Mouse (Mus musculus) MEL (cell line): ENCODE measurements around the gene Alg9. TPM values are rescaled to one million over a fixed set of nuclear protein-coding genes. Genes with fewer than 3 reads are reported as not detected.

Experiments used
- DNase-seq: peaks from one replicate; pipeline ENCODE4 v3.0.0; 2011; ENCODE audit warnings: low read depth, low spot score
- H3K27ac ChIP-seq: 2 replicates; pipeline ENCODE4 v1.5.1; 2012; ENCODE audit warnings: low read depth, mild to moderate bottlenecking, control low read depth, low read length, moderate library complexity; ENCODE audit not compliant: control insufficient read depth
- H3K27me3 ChIP-seq, 2 experiments: fragments of 150-350 bp in 1 of 2; sonication (generic) in 1 of 2; 2 replicates each; pipeline ENCODE4 v1.6.1; 2012; ENCODE audit warnings: low read length in 2 of 2, mild to moderate bottlenecking in 2 of 2, improper control_type of control experiment in 1 of 2, moderate library complexity in 1 of 2; ENCODE audit not compliant: insufficient read depth in 2 of 2, control insufficient read depth in 1 of 2
- H3K36me3 ChIP-seq, 2 experiments: 2 replicates each; pipeline ENCODE4 v1.6.1; 2012 to 2014; ENCODE audit warnings: low read length in 2 of 2, improper control_type of control experiment in 1 of 2, inconsistent platforms in 1 of 2, mild to moderate bottlenecking in 1 of 2; ENCODE audit not compliant: insufficient read depth in 2 of 2, control insufficient read depth in 1 of 2
- H3K4me1 ChIP-seq, 2 experiments: fragments of 150-350 bp in 1 of 2; sonication (generic) in 1 of 2; 2 replicates each; pipeline ENCODE4 v1.6.1; 2012; ENCODE audit warnings: low read length in 2 of 2, improper control_type of control experiment in 1 of 2, mild to moderate bottlenecking in 1 of 2; ENCODE audit not compliant: insufficient read depth in 2 of 2, control insufficient read depth in 1 of 2
- H3K4me3 ChIP-seq, 2 experiments: fragments of 150-350 bp in 1 of 2; sonication (generic) in 1 of 2; 2 replicates each; pipeline ENCODE4 v1.5.1; 2012; ENCODE audit warnings: low read depth in 2 of 2, low read length in 2 of 2, mild to moderate bottlenecking in 2 of 2, moderate library complexity in 2 of 2, control low read depth in 1 of 2, improper control_type of control experiment in 1 of 2; ENCODE audit not compliant: control insufficient read depth in 1 of 2, insufficient read depth in 1 of 2
- H3K79me2 ChIP-seq: 2 replicates; pipeline ENCODE4 v1.6.1; 2012; ENCODE audit warnings: mild to moderate bottlenecking, low read length, moderate library complexity; ENCODE audit not compliant: control insufficient read depth, poor library complexity, insufficient read depth
- H3K9ac ChIP-seq: 2 replicates; pipeline ENCODE4 v1.6.1; 2012; ENCODE audit warnings: low read depth, mild to moderate bottlenecking, control low read depth, low read length, moderate library complexity; ENCODE audit not compliant: control insufficient read depth, poor library complexity, severe bottlenecking
- H3K9me3 ChIP-seq: fragments of 150-350 bp; sonication (generic); replicated peaks from 2 replicates; pipeline ENCODE4 v1.6.1; 2012; ENCODE audit warnings: mild to moderate bottlenecking, low read length, improper control_type of control experiment, moderate library complexity; ENCODE audit not compliant: insufficient read depth
- BHLHE40 ChIP-seq: IDR thresholded peaks from 2 replicates; pipeline ENCODE4 v1.6.1; 2012; ENCODE audit warnings: low read depth, mild to moderate bottlenecking, inconsistent platforms, low read length, improper control_type of control experiment, borderline replicate concordance
- CHD1 ChIP-seq: IDR thresholded peaks from 2 replicates; pipeline ENCODE4 v1.6.1; 2012; ENCODE audit warnings: low read depth, mild to moderate bottlenecking, inconsistent platforms, low read length, improper control_type of control experiment
- CHD2 ChIP-seq: IDR thresholded peaks from 2 replicates; pipeline ENCODE4 v1.6.1; 2011; ENCODE audit warnings: low read length, improper control_type of control experiment
- CTCF ChIP-seq, 3 experiments: IDR thresholded peaks in 2 of 3; conservative IDR thresholded peaks in 1 of 3; 2 replicates each; pipeline ENCODE4 v1.5.1; 2011 to 2012; ENCODE audit warnings: low read length in 3 of 3, low read depth in 2 of 3, mild to moderate bottlenecking in 2 of 3, improper control_type of control experiment in 1 of 3, inconsistent platforms in 1 of 3, mixed read lengths in 1 of 3, moderate library complexity in 1 of 3; ENCODE audit not compliant: control insufficient read depth in 1 of 3, insufficient read depth in 1 of 3, poor library complexity in 1 of 3, severe bottlenecking in 1 of 3
- ETS1 ChIP-seq: IDR thresholded peaks from 2 replicates; pipeline ENCODE4 v1.6.1; 2012; ENCODE audit warnings: low read depth, mild to moderate bottlenecking, inconsistent platforms, low read length, improper control_type of control experiment, moderate library complexity
- GABPA ChIP-seq: IDR thresholded peaks from 2 replicates; pipeline ENCODE4 v1.6.1; 2012; ENCODE audit warnings: low read depth, mild to moderate bottlenecking, inconsistent platforms, low read length, improper control_type of control experiment, moderate library complexity
- GATA1 ChIP-seq: IDR thresholded peaks from 2 replicates; pipeline ENCODE4 v1.6.1; 2011; ENCODE audit warnings: low read depth, low read length, improper control_type of control experiment
- HCFC1 ChIP-seq: IDR thresholded peaks from 2 replicates; pipeline ENCODE4 v1.6.1; 2012; ENCODE audit warnings: low read depth, mild to moderate bottlenecking, inconsistent platforms, low read length, improper control_type of control experiment, moderate library complexity
- JUND ChIP-seq: IDR thresholded peaks from 2 replicates; pipeline ENCODE4 v1.6.1; 2011; ENCODE audit warnings: low read depth, mild to moderate bottlenecking, improper control_type of control experiment, low read length
- MYB ChIP-seq: IDR thresholded peaks from 2 replicates; pipeline ENCODE4 v1.6.1; 2011; ENCODE audit warnings: mild to moderate bottlenecking, low read depth, low read length, improper control_type of control experiment
- NELFE ChIP-seq: IDR thresholded peaks from 2 replicates; pipeline ENCODE4 v1.6.1; 2011; ENCODE audit warnings: low read depth, low read length, improper control_type of control experiment
- NRF1 ChIP-seq: IDR thresholded peaks from 2 replicates; pipeline ENCODE4 v1.6.1; 2014; ENCODE audit warnings: low read depth, mild to moderate bottlenecking, inconsistent platforms, low read length, improper control_type of control experiment, moderate library complexity; ENCODE audit not compliant: poor library complexity, insufficient read depth, severe bottlenecking
- POLR2AphosphoS2 ChIP-seq: IDR thresholded peaks from 2 replicates; pipeline ENCODE4 v1.6.1; 2011; ENCODE audit warnings: low read length, improper control_type of control experiment
- RCOR1 ChIP-seq: IDR thresholded peaks from 2 replicates; pipeline ENCODE4 v1.6.1; 2012; ENCODE audit warnings: low read depth, mild to moderate bottlenecking, inconsistent platforms, low read length, improper control_type of control experiment
- SMC3 ChIP-seq: IDR thresholded peaks from 2 replicates; pipeline ENCODE4 v1.6.1; 2011; ENCODE audit warnings: low read depth, low read length, improper control_type of control experiment
- USF1 ChIP-seq: IDR thresholded peaks from 2 replicates; pipeline ENCODE4 v1.6.1; 2014; ENCODE audit warnings: low read depth, mild to moderate bottlenecking, inconsistent platforms, low read length, improper control_type of control experiment, moderate library complexity
- ZMIZ1 ChIP-seq: IDR thresholded peaks from 2 replicates; pipeline ENCODE4 v1.6.1; 2012; ENCODE audit warnings: low read depth, mild to moderate bottlenecking, inconsistent platforms, low read length, improper control_type of control experiment, moderate library complexity
- ZNF384 ChIP-seq: IDR thresholded peaks from 2 replicates; pipeline ENCODE4 v1.6.1; 2012; ENCODE audit warnings: low read depth, mild to moderate bottlenecking, inconsistent platforms, low read length, improper control_type of control experiment
- polyA plus RNA-seq, 2 experiments: library from polyadenylated mRNA; stranded (reverse) in 1 of 2; unstranded in 1 of 2; fragments of >175 nt in 1 of 2; fragments of >200 nt in 1 of 2; gene quantifications; 2 replicates each; pipeline versions ENCODE4 v1.2.1 to v1.2.4; 2012; ENCODE audit warnings: low replicate concordance in 2 of 2, low read depth in 1 of 2; ENCODE audit not compliant: insufficient read length in 2 of 2, insufficient read depth in 1 of 2, missing spikeins in 1 of 2
- total RNA-seq: library from RNA; depleted of rRNA; stranded (reverse); fragments of 300-350 nt; gene quantifications from 2 replicates; pipeline ENCODE4 v1.2.3, GENCODE M21; 2012

The Alg9 gene
- total and polyA plus RNA-seq, 3 experiments: 23.3 to 46.7 TPM; not detected in 1

DNA sequence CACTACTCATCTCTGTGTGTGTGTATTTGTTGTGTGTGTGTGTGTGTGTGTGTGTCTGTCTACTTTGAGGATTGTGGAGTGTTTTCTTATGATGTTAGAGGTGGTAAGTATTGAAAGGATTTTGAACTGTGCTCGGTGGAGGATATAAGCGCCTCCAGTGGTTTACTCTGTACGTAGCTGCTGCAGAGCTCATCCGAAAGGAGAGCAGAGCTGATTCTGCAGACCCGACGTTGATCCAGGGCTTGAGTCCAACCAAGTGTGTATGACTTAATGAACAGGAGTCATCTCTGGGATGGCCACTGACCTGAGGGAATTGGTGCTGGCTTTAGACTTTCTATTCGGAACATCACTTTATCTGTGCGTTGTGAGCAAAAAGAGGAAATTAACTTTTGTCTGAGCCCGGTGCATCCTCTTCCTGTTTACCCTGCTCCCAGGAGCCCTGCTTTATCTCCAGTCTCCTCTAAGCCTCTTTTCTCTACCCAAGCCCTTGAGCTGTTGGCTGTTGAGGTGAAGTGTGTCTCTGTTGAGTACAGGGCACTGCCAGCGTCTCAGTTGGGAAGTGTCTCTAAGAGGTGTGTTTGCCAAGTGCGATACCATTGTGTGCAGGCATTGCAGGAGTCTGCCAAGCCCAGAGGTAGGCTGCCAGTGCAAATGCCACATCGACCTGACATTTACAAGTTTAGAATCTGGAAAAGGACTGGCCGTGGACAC lies 66.4 kb downstream of the Alg9 start (continued):
- TF ChIP-seq GATA1 (peak; percentile 62; the same call in 1 of the 2 replicates), NELFE (no peak), SMC3 (0 out of 2 replicates have a peak, but pooled peaks have one; percentile 15), CHD2 (no peak)

DNA sequence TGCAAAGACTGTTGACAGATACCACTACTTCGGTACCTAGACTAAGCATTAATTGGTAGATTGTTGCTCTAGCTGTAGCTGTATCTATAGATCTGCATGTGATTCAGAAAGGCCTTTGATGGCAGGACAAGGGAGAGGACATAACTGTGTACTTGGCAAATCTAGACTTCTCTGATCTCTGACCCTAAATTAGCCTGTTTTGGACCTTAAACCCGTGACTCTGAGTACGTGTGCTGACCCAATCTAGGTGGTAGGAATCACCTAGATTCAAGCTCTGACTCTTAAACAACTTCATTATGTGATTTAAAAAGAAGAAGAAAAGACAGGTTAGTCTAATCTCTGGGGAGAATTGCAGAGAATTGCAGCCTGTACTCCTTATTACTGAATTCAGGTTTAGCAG lies 70.3 kb downstream of the Alg9 start, which contains the start of gene Ppp2r1b:
Gene Ppp2r1b (plus strand): TSS at position 221 of the 400 bp plus-strand sequence.
- Histone ChIP-seq H3K36me3 (peaks cover 1 to 9% of the 10 kb centered on the region in 2 experiments; a peak in 3 of 4 replicates), H3K9ac (no peak within 1 kb of the TSS), H3K9me3 (no peaks in the 10 kb centered on the region)

DNA sequence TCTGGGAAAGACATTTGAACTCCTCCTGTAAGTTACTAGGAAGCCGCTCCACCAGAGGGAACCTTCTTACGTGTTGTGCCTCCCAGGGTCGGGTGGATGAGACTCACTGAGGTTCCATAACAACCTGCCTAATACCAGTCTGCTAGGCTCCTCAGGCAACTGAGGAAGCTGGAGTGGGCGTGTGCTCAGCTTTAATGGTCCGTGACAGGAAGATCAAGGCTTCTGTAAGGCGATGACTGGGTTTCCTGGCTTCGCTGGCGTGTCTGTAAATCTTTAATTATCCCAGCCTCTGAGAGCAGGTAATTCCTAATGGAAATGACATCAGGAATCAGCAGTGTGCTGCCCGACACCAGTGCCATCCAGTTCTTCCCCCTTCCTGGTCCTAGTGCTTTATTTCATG lies 70.7 kb downstream of the Alg9 start:
- no peak for TF ChIP-seq CTCF (IDR thresholded peaks at IDR 0.05 in 2 of 3, conservative IDR thresholded peaks at IDR 0.05 in 1 of 3; ENCODE audit: control insufficient read depth in 1 of 3, insufficient read depth in 1 of 3, low read depth in 2 of 3, low read length in 3 of 3, poor library complexity in 1 of 3, severe bottlenecking in 1 of 3)
- TF ChIP-seq ZMIZ1: no peak
- no peak for TF ChIP-seq MYB
- no peak for TF ChIP-seq USF1
- no peak for TF ChIP-seq SMC3
- TF ChIP-seq POLR2AphosphoS2: no peak
- TF ChIP-seq CHD1: no peak
- TF ChIP-seq NRF1: no peak
- no peak for TF ChIP-seq BHLHE40
- TF ChIP-seq GABPA: no peak
- TF ChIP-seq JUND: no peak
- TF ChIP-seq RCOR1: no peak
- no peak for TF ChIP-seq ETS1
- peaks cover 1 to 9% of the 10 kb centered on the region in 2 experiments; a peak in 3 of 4 replicates for H3K36me3 ChIP-seq
- H3K9me3 ChIP-seq: no peaks in the 10 kb centered on the region
- DNase-seq: no peak
- H3K4me1 ChIP-seq: peaks cover 0 to 12% of the 10 kb centered on the region in 2 experiments; a peak in 3 of 4 replicates
- no peak overlapping the region for H3K4me3 ChIP-seq
- H3K79me2 ChIP-seq: no peaks in the 10 kb centered on the region
- H3K27me3 ChIP-seq: no peaks in the 10 kb centered on the region
- H3K9ac ChIP-seq: no peak overlapping the region
- no peak overlapping the region for H3K27ac ChIP-seq

More for the DNA sequence above, 70.3 kb downstream of the Alg9 start, which contains the start of gene Ppp2r1b:
- H3K4me3 ChIP-seq: no peak within 1 kb of the TSS
- TF ChIP-seq SMC3: no peak
- TF ChIP-seq HCFC1: no peak
- TF ChIP-seq ZNF384: no peak
- H3K27ac ChIP-seq: no peak within 1 kb of the TSS
- H3K4me1 ChIP-seq: peaks cover 0 to 16% of the 10 kb centered on the region in 2 experiments; a peak in 3 of 4 replicates
- DNase-seq: no peak
- H3K27me3 ChIP-seq: no peaks in the 10 kb centered on the region
- no peaks in the 10 kb centered on the region for H3K79me2 ChIP-seq
